Mouse (Mus musculus): ENCODE results near the gene Slc38a1. TPM values are rescaled to one million over a fixed set of nuclear protein-coding genes. Genes with fewer than 3 reads are reported as not detected.
A peak's percentile ranks its signal among the peaks of the same experiment; 100 is the strongest.

Gene Slc38a1
- total RNA-seq, 1 experiment from 2014 or later: 43.1 TPM

DNA sequence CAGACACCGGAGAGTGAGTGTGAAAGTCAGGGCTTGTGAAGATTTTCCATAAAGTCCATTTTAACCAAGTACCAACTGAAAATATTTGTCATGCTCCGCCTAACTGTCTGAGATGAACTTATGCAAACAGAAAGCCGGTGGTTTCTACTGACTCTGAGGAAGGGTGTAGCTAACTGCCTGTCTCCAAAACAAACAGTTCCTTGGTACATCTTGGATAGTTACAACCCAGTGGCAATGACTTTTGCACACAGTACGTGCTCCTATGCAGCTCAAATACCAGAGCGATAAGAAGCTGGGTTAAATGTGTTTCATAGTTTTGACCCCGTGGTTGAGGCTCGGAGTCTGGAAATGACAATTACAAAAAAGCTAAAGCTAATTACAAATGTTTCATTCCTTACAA, 34.0 kb downstream of the Slc38a1 start:
- DNase-seq: no peak

DNA sequence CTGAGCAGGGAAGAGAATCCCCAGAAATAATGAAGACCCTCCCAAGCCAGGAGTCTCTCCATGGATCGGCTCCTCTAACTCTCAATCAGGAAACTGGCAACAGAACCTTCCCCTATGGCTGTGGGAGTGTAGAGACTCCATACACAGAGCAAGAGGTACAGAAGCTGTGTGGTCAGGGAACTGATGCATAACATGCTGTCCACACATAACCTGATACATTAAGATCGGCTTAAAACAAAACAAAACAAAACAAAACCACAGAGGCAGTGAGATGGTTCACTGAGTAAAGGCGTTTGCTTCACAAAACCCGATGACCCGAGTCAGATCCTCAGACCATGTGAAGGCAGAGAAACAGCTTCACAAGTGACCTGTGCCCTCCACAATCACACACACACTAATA, 35.3 kb downstream of the Slc38a1 start:
- DNase-seq: no peak

- peak; percentile 46 for DNase-seq
Measured at GRCm38 (mm10) chr15:96604282-96604681, 38.4 kb downstream of the Slc38a1 start.

DNA sequence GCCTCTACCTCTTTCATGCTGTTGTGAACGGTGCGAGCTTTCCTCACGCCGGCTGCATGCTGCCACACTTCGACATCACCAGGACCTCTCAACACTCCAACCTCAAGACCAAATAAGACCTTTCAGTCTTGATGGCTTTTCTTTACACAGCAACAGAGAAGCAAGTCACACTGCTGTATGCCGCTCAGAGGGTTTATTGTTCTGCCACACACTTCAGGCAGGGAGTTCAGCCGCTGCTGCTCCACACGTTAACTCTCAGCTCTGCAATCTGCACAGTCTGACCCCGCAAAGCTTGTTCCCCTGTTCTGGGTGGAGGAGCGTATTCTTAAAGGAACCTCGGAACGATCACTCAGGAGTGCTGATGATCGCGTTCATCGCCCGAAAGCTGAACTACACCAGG, 40.7 kb downstream of the Slc38a1 start:
- no peak for DNase-seq

GRCm38 (mm10) chr15:96599852-96600781, 42.6 kb downstream of the Slc38a1 start:
- no peak for DNase-seq

- peak; percentile 44 for DNase-seq
Measured at GRCm38 (mm10) chr15:96598888-96599578, 43.7 kb downstream of the Slc38a1 start.

GRCm38 (mm10) chr15:96597116-96597515, 45.6 kb downstream of the Slc38a1 start:
- no peak for DNase-seq

DNA sequence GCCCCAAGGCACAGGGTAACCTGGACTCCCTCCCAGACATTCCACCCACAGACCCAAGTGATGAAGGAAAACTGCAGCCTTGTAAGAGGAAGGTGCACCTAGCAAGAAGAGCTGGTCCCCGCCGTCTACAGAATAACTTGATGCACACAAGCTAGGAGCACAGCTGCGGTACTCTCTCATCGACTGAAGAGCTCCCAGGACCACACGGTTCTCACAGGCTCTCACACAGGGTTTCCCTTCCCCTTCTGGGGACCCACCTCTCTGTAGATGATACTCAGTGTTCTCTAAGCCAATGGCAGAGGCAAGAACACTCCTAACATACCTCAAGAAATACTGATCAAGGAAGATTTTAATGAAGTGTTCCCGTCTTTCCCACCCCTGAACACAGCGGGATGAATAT, 48.4 kb downstream of the Slc38a1 start:
- no peak for DNase-seq

GRCm38 (mm10) chr15:96593866-96594265, 48.8 kb downstream of the Slc38a1 start:
- no peak for DNase-seq

DNA sequence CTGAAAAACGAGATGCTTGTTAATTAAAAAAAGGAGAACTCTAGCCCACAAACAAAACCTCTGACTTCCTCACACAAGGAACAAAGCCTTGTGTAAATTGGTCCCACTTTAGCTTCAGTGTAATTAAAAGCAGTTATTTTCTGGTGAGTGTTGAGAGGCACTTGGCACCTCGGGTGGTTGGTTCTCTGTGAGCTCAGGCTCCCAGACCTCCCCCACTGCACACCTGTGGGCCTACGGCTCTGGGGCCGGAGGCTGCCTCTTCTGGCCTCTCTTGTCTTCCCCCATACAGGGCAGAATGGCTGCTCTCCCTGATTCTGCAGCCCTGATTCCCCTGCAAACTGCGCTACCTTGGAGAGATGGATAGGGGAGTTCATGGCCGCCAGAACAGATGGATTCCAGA, 49.3 kb downstream of the Slc38a1 start:
- DNase-seq: no peak

- no peak for DNase-seq
Measured at GRCm38 (mm10) chr15:96592976-96593375, 49.7 kb downstream of the Slc38a1 start.

DNA sequence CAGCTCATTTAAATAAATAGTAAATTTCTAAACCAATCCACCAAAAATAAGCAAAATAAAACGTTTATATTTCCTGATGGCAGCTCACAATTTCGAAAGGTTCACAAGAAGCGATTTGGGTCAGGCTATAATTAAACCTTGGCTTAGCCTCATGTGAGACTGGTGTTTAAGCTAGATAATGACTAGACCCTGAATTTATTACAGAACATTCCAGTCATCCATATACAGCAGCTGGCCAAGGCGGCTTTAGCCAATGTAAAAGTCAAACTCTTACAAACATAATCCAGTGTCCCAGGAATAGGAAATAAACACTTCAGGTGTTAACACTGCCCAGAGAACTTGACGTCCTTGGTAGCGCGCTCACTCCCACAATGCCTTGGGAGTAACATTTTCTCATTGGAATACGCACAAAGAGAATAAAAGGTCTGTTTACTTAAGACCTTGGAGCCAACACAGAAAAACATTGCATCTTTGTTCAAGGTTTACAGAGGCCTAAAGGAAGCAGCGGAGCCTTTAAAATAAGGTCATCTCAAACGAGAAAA, 50.8 kb downstream of the Slc38a1 start:
- DNase-seq: no peak

GRCm38 (mm10) chr15:96588996-96589657, 53.6 kb downstream of the Slc38a1 start:
- no peak for DNase-seq

GRCm38 (mm10) chr15:96587998-96588397, 54.7 kb downstream of the Slc38a1 start:
- no peak for DNase-seq

GRCm38 (mm10) chr15:96583371-96584008, 59.2 kb downstream of the Slc38a1 start:
- peak; percentile 38 for DNase-seq

GRCm38 (mm10) chr15:96576998-96577397, 65.7 kb downstream of the Slc38a1 start:
- DNase-seq: no peak

DNA sequence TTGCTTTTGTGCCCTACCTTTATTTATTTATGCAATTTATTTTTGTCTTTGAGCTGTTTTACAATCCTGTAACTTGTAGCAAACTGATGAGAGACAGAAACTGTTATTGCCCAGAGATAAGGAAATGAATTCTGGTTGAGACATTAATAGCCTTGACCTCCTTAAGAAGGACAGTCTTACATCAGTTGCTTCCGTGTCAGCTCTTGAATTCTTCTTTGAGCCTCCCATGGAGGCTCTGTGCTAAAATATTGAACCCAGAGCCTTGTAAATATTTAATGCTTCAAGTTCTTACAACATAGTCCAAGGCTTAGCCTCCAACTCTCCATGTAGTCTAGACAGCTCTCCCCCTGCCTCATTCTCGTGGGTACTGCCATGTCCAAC, 73.7 kb downstream of the Slc38a1 start:
- DNase-seq: no peak

GRCm38 (mm10) chr15:96568271-96568982, 74.3 kb downstream of the Slc38a1 start:
- peak; percentile 55 for DNase-seq

DNA sequence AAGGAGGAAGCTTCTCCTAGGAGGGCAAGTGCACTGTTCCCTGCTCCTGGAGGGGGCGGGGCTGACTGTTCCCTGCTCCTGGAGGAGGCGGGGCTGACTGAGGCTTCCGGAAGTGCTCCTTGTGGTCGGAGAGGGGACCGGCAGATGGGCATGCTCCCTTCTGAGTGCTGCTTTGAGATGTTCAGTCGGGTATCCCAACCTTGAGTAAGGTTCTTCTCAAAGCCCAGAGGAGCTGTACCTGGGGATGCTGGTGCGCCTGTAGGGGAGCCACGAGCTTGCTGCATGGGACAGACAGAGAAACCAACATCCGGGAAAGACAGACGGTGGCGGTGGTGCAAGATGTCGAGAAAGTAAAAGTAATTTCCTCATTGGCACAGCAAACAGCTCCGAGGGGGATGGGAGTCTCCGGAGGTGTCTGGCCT, 75.9 kb downstream of the Slc38a1 start:
- DNase-seq: peak; percentile 82

DNA sequence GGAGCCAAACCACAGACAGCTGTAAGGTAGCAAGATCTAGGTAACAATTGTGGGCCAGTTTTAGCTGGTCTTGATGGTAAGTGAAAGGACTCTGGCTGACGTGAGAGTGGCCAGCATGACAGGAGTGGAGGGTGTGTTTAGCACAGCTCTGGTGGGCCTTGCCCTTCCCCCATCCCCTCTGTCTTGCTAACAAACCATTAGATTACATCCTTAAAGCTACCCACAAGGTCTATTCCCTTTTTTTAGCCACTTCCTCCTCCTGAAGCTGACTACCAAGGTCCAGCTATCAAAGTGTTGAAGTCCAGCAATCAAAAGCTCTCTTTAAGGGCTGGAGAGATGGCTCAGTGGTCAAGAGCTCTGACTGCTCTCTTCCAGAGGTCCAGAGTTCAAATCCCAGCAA, 78.9 kb downstream of the Slc38a1 start:
- no peak for DNase-seq

DNA sequence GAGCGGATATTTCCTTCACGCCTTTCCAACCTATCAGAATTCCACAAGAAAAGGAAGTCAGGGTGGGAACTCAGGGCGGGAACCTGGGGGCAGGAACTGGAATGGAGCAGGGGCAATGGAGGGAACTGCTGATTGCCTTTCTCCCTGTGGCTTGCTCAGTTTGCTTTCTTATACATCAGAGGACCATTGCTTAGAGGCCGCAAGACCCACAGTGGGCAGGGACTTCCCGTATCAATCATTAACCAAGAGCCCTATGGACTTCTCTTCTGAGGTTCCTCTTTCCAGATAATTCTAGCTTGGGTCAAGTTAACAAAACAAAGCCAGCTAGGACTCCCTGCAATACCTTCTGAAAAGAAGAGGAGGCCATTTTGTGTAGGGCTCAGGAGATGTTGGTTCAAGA, 80.2 kb downstream of the Slc38a1 start:
- DNase-seq: no peak
